Mouse (Mus musculus): ENCODE results near the gene 1810009A15Rik.

DNA sequence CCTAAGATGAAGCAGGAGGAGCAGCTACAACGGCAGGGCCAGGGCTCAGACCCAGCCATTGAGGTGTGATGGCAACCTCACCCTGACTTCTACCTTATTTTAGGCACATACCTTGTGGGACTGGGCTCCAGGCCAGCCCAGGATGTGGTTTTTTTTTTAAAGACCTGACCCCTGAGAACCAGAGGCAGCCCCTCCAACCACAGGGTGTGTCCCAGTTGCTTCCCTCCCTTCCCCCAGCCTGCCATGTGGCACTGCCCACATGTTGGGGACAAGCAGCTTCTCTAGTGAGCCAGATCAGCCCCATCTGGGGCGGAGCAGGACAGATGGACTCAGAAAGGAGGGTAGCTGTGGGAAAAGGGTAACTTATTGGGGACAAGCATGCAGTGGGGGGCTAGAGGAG, 38.1 kb downstream of the 1810009A15Rik start:
- TF ChIP-seq CTCF (IDR thresholded peaks at IDR 0.05; ENCODE audit: control insufficient read depth, insufficient read depth, insufficient read length), result no peak
- no peak for TF ChIP-seq USF1 (IDR thresholded peaks at IDR 0.05; ENCODE audit: low read depth)
- no peak for TF ChIP-seq MYOD1 (IDR thresholded peaks at IDR 0.05; ENCODE audit: control insufficient read depth, insufficient read length, low read depth)
- TF ChIP-seq MYOG (IDR thresholded peaks at IDR 0.05; ENCODE audit: control insufficient read depth, extremely low read depth, insufficient read length), result no peak
- TF ChIP-seq MAX (IDR thresholded peaks at IDR 0.05), result no peak
- no peak for TF ChIP-seq CEBPB (IDR thresholded peaks at IDR 0.05; ENCODE audit: low read depth)
- TF ChIP-seq FOSL1 (IDR thresholded peaks at IDR 0.05; ENCODE audit: insufficient read depth, low read length, poor library complexity, severe bottlenecking), result no peak

Measured in C2C12 (cell line).